Comparison of ENCODE assay signal across 7 mouse cellular contexts in genomic region chr4:107879254-107880050, GRCm38 (mm10). TPM values are rescaled to one million over a fixed set of nuclear protein-coding genes. Genes with fewer than 3 reads are reported as not detected.
A peak's percentile ranks its signal among the peaks of the same experiment; 100 is the strongest.
DNase-seq lines count a peak whose midpoint lies in the region; ATAC-seq lines count a peak whose summit lies in the region.

Gene Magoh (plus strand): TSS chr4:107879755.

- peak; percentile 96 for DNase-seq in adrenal gland, postnatal 25 days
- peak; percentile 99 for DNase-seq in heart, adult 11 months
- peak; percentile 98 for DNase-seq in kidney, adult 18-20 months
- peak; percentile 99 for DNase-seq in limb, embryonic 11.5 days (ENCODE audit: low spot score)
- DNase-seq in midbrain, embryonic 14.5 days, result peak; percentile 99
- peak; percentile 88 to 96 for DNase-seq in spleen, adult 18-20 months

- H3K4me1 ChIP-seq in embryonic facial prominence, embryonic 12.5 days, result peaks cover 14% of the 10 kb centered on the region
- 0 out of 2 replicates have a peak, but pooled peaks cover 3% of the 10 kb centered on the region for H3K4me1 ChIP-seq in limb, embryonic 11.5 days (ENCODE audit: control insufficient read depth, insufficient read depth, low read length)
- H3K4me1 ChIP-seq in midbrain, embryonic 14.5 days (ENCODE audit: control insufficient read depth, insufficient read depth, low read length), result peaks cover 9% of the 10 kb centered on the region

- peaks cover 27% of the 10 kb centered on the region for H3K36me3 ChIP-seq in embryonic facial prominence, embryonic 12.5 days
- peaks cover 13% of the 10 kb centered on the region for H3K36me3 ChIP-seq in limb, embryonic 11.5 days (ENCODE audit: control insufficient read depth, insufficient read depth, low read length)
- H3K36me3 ChIP-seq in midbrain, embryonic 14.5 days (ENCODE audit: control insufficient read depth, insufficient read depth, low read length), result peaks cover 35% of the 10 kb centered on the region

- no peaks in the 10 kb centered on the region for H3K9me3 ChIP-seq in embryonic facial prominence, embryonic 12.5 days
- no peaks in the 10 kb centered on the region for H3K9me3 ChIP-seq in limb, embryonic 11.5 days (ENCODE audit: control insufficient read depth, low read length)
- H3K9me3 ChIP-seq in midbrain, embryonic 14.5 days (ENCODE audit: control insufficient read depth, low read length), result no peaks in the 10 kb centered on the region

- peak within 1 kb of the TSS; percentile 83 for H3K9ac ChIP-seq in embryonic facial prominence, embryonic 12.5 days
- H3K9ac ChIP-seq in limb, embryonic 11.5 days (ENCODE audit: low read length), result peak within 1 kb of the TSS; percentile 78
- peak within 1 kb of the TSS; percentile 75 for H3K9ac ChIP-seq in midbrain, embryonic 14.5 days (replicated peaks; ENCODE audit: low read length)

- WGBS in embryonic facial prominence, embryonic 12.5 days, result 3% methylated on average over 48 of the region's 48 CpGs
- WGBS in limb, embryonic 11.5 days, result 4% methylated on average over 48 of the region's 48 CpGs
- whole genome bisulfite sequencing in midbrain, embryonic 14.5 days, result 3% methylated on average over 48 of the region's 48 CpGs

- peak within 1 kb of the TSS; percentile 90 for H3K4me2 ChIP-seq in embryonic facial prominence, embryonic 12.5 days (replicated peaks)
- peak within 1 kb of the TSS; percentile 59 for H3K4me2 ChIP-seq in limb, embryonic 11.5 days (ENCODE audit: low read depth, severe bottlenecking)
- H3K4me2 ChIP-seq in midbrain, embryonic 14.5 days (ENCODE audit: low read length), result peak within 1 kb of the TSS; percentile 79

- H3K27ac ChIP-seq in embryonic facial prominence, embryonic 12.5 days, result peak within 1 kb of the TSS; percentile 69
- peak within 1 kb of the TSS; percentile 58; the same call in 1 of the 2 replicates for H3K27ac ChIP-seq in limb, embryonic 11.5 days (replicated peaks; ENCODE audit: low read depth, low read length)
- peak within 1 kb of the TSS; percentile 66 for H3K27ac ChIP-seq in midbrain, embryonic 14.5 days (replicated peaks; ENCODE audit: low read depth, low read length)

- peak; percentile 90 for ATAC-seq in embryonic facial prominence, embryonic 12.5 days (ENCODE audit: insufficient number of reproducible peaks, insufficient read depth, low FRiP score, low TSS enrichment)
- peak; percentile 94 for ATAC-seq in limb, embryonic 11.5 days (ENCODE audit: insufficient number of reproducible peaks, low FRiP score, low TSS enrichment, low read depth)
- peak; percentile 94 for ATAC-seq in midbrain, embryonic 14.5 days (ENCODE audit: low FRiP score, low TSS enrichment)

- H3K27me3 ChIP-seq in embryonic facial prominence, embryonic 12.5 days, result no peaks in the 10 kb centered on the region
- no peaks in the 10 kb centered on the region for H3K27me3 ChIP-seq in limb, embryonic 11.5 days (ENCODE audit: control insufficient read depth, insufficient read depth, low read length)
- H3K27me3 ChIP-seq in midbrain, embryonic 14.5 days (ENCODE audit: control insufficient read depth, insufficient read depth, low read length), result no peaks in the 10 kb centered on the region

- peak within 1 kb of the TSS; percentile 75 for H3K4me3 ChIP-seq in embryonic facial prominence, embryonic 12.5 days
- H3K4me3 ChIP-seq in limb, embryonic 11.5 days (ENCODE audit: low read depth, low read length), result peak within 1 kb of the TSS; percentile 81
- H3K4me3 ChIP-seq in midbrain, embryonic 14.5 days (replicated peaks; ENCODE audit: low read depth, low read length), result peak within 1 kb of the TSS; percentile 81

RNA-seq across cellular contexts. Expression of gene Magoh, which starts in this region (rescaled TPM):
- total RNA-seq in adrenal gland, postnatal 25 days (2021), result 71.6 and 79.4 TPM in 2 replicates
- 217 and 223 TPM in 2 replicates for polyA plus RNA-seq in embryonic facial prominence, embryonic 12.5 days (2016; fragmentation: Nextera tagmentation; extraction: Ambion mirVana)
- polyA plus RNA-seq in limb, embryonic 11.5 days (2014; fragmentation: Nextera tagmentation; extraction: Ambion mirVana), result 284 and 285 TPM in 2 replicates
- 130 and 136 TPM in 2 replicates for polyA plus RNA-seq in midbrain, embryonic 14.5 days (2014; fragmentation: Nextera tagmentation; extraction: Ambion mirVana)

Comparison
In these comparisons a context has a peak if more than half of its experiments do, and no peak if none do; other contexts are left out.
1. Peak in every context shown above with its lines: DNase-seq, ATAC-seq, H3K4me3 ChIP-seq and H3K27ac ChIP-seq.